Mouse (Mus musculus): ENCODE measurements around the gene Gm20388.

GRCm38 (mm10) chr8:120735770-120736481, 825.3 kb downstream of the Gm20388 start, which contains the start of gene Irf8:
- TF ChIP-seq CTCF (IDR thresholded peaks at IDR 0.05; ENCODE audit: low read depth) (peak; percentile 29), EP300 (IDR thresholded peaks at IDR 0.05; ENCODE audit: low read depth) (0 out of 2 replicates have a peak, but pooled peaks have one; percentile 44)
